Mouse (Mus musculus) Muller cell, postnatal 12 days (primary cell): ENCODE results near the gene Ggt7.
"Not testable (repeated sequence)": the region's sequence is repeated elsewhere in the genome, so short reads cannot be mapped to it uniquely, and the experiment has no call there.

Experiments used
- DNase-seq: peaks from one replicate; pipeline ENCODE4 v3.0.0-alpha.2; 2015; ENCODE audit errors: inconsistent ontology term

Ggt7 gene

GRCm38 (mm10) chr2:155507721-155508470 lies 10.1 kb downstream of the Ggt7 start:
- no peak for DNase-seq

DNA sequence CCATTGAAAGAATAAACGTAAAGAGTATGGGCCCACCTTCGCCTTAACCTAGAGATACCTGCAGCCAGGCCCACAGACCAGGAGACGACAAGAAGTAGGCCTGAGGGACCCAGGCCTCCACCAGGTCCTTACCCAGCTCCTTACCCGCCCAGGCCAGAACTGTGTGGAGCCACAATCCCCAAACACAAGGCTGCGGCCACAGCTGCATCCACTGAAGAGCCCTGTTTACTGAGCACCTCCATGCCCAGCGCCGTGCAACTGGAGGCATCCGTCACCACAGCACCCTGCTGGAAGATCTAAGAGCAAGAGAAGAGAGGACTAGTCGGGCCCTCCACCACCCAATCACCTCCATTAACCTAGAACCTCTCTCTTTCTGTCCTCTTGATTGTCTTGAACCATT lies 12.2 kb downstream of the Ggt7 start:
- no peak for DNase-seq

GRCm38 (mm10) chr2:155504440-155505355 lies 13.3 kb downstream of the Ggt7 start:
- DNase-seq: no peak

GRCm38 (mm10) chr2:155502596-155502995 lies 15.4 kb downstream of the Ggt7 start:
- no peak for DNase-seq

GRCm38 (mm10) chr2:155490998-155491397 lies 27.0 kb downstream of the Ggt7 start:
- no peak for DNase-seq

GRCm38 (mm10) chr2:155482021-155482420 lies 36.0 kb downstream of the Ggt7 start:
- peak; percentile 35 for DNase-seq

- DNase-seq: peak; percentile 87
These were observed 44.4 kb downstream of the Ggt7 start, which contains the start of gene Ncoa6 for GRCm38 (mm10) chr2:155473570-155474088. TSS of gene Ncoa6 (minus strand) at chr2:155473894.

DNA sequence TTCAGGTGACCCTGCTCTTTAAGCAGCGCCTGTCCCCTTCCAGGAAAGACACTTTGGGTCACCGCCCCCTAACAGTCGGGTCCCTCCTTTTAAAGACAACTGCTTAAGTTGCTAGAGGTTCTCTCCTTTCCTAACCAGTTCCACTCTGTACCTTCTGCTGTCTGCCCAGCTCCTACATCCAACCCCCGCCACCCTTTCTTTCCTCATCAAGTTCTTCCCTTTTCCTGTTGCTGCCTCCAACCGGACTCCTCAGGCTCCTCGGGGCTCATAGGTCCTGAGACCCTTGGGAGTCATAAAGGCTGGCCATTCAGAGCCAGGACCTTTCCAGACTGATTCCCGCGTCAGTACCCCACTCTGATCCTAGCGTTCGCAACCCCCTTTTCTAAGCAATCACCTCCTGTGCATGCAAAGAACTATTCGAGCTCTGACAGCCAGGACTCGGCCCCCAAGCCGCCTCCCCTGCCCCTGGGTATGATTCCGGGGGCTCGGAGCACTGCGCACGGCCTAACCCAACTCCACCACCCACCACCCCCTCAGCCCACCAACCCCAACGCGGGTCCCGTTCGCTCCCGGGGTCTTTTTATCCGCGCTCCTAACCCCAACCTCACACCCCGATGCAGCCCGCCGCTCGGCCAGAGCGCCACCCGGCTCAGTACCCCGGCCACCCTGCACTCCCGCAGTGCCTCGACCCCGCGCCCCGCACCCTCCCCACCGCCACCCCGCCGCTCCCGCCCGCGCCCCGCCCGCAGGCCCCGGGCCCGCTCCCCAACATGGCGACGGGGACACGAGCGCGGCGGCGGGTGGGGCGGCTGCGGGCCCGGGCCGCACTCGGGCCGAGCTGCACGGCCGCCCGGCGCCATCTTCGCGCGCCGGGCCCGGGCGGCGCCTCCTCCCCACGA lies 45.1 kb downstream of the Ggt7 start:
- DNase-seq: peak; percentile 49

DNA sequence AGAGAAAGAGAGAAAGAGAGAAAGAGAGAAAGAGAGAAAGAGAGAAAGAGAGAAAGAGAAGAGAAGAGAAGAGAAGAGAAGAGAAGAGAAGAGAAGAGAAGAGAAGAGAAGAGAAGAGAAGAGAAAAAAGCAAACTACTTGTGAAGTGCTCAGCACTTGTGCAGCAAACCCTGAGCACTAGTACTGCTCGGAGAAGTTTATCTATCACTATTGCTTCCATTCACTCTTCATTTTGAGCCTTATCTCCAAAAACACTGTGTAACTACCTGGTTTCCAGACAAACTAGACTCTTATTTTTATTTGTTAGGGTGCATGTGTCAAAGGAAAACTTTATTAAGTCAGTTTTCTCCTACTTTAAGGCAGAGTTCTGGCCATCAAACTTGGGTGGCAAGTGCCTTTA lies 51.2 kb downstream of the Ggt7 start:
- no peak for DNase-seq

DNA sequence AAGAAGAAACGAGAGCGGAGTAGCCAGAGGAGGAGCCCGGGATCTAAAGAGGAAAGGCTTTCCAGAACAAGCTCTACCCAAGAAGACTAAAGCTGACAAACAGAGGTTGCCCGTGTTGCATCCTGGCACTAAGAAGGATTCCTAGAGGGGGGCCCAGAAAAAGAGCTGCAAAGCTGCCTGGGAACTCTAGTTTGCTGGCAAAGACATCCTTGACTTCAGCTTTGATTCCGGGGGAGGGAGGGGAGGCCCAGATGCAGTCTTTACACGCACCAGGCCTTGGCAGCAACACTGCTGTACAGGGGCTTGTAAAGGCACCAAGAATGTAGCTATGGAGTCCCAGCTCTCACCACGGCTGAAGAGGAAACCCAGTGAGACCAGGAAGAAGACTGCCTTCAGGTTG lies 64.4 kb downstream of the Ggt7 start:
- peak; percentile 27 for DNase-seq

DNA sequence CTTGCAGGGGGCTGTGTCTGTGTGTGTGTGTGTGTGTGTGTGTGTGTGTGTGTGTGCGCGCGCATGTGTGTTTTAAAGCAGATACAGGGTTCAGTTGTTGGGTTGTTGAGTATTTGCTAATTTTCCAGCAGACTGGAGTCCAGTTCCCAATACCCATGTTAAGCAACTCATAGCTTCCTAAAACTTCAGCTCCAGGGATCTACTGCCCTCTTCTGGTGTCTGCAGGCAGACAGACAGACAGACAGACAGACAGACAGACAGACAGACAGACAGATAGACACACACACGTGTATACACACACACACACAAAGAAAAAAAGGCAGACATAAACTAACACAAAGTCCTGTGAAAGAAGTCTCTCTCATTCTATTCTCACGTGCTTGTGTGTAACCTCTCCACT lies 66.8 kb downstream of the Ggt7 start:
- no peak for DNase-seq

GRCm38 (mm10) chr2:155447906-155448305 lies 70.1 kb downstream of the Ggt7 start:
- DNase-seq: not testable (repeated sequence)

DNA sequence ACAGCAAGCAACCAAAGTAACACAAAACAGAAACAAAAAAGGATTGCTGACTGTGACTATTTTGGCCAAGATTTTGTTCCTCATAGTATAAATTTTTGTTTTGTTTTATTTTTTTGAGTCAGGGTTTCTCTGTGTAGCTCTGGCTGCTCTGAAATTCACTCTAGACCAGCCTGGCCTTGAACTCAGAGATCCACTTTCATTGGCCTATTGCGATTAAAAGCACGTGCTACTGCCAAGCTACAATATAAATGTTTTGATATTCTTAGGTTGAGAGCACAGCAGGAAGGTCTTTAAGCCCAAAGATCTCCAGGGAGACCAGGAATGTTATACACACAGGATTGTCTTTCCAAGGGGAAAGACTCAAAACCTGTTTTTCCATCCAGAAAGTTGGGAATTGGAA lies 74.6 kb downstream of the Ggt7 start:
- peak; percentile 17 for DNase-seq

- DNase-seq: no peak
These were observed 75.1 kb downstream of the Ggt7 start for GRCm38 (mm10) chr2:155442916-155443315.
